Mouse (Mus musculus) CH12.LX (cell line): ENCODE measurements around the gene Lrrc20. TPM values are rescaled to one million over a fixed set of nuclear protein-coding genes. Genes with fewer than 3 reads are reported as not detected.

Experiments used
- DNase-seq: peaks from one replicate; pipeline ENCODE4 v3.0.0-alpha.2; 2013; ENCODE audit errors: extremely low read depth
- H3K27ac ChIP-seq: 2 replicates; pipeline ENCODE4 v1.5.1; 2012; ENCODE audit warnings: low read depth, mild to moderate bottlenecking, control low read depth, moderate library complexity; ENCODE audit not compliant: insufficient read depth
- H3K27me3 ChIP-seq: replicated peaks from 2 replicates; pipeline ENCODE3; 2012; ENCODE audit warnings: inconsistent platforms
- H3K36me3 ChIP-seq, 2 experiments: replicated peaks in 1 of 2; 2 replicates each; pipeline versions ENCODE3 to v1.6.1; 2012; ENCODE audit warnings: inconsistent platforms in 1 of 2, low read length in 1 of 2, mild to moderate bottlenecking in 1 of 2, mixed read lengths in 1 of 2, moderate library complexity in 1 of 2; ENCODE audit not compliant: control insufficient read depth in 1 of 2, insufficient read depth in 1 of 2
- H3K4me1 ChIP-seq, 2 experiments: 2 replicates each; pipeline ENCODE4 v1.6.1; 2012; ENCODE audit warnings: inconsistent platforms in 1 of 2, moderate library complexity in 1 of 2; ENCODE audit not compliant: insufficient read depth in 2 of 2, control insufficient read depth in 1 of 2
- H3K4me2 ChIP-seq: 2 replicates; pipeline ENCODE4 v1.6.1; 2012; ENCODE audit warnings: low read depth, mild to moderate bottlenecking, control low read depth; ENCODE audit not compliant: poor library complexity, insufficient read depth, severe bottlenecking
- H3K4me3 ChIP-seq, 3 experiments: fragments of 150-350 bp in 1 of 3; sonication (generic) in 1 of 3; replicated peaks in 1 of 3; 2 replicates each; pipeline versions ENCODE3 to v1.5.1; 2011 to 2012; ENCODE audit warnings: low read depth in 2 of 3, low read length in 2 of 3, mild to moderate bottlenecking in 2 of 3, moderate library complexity in 2 of 3, control low read depth in 1 of 3, improper control_type of control experiment in 1 of 3, inconsistent platforms in 1 of 3, mixed read lengths in 1 of 3; ENCODE audit not compliant: poor library complexity in 1 of 3
- H3K79me2 ChIP-seq: replicated peaks from 2 replicates; pipeline ENCODE4 v1.6.1; 2012; ENCODE audit warnings: mild to moderate bottlenecking, moderate library complexity; ENCODE audit not compliant: control insufficient read depth, poor library complexity, insufficient read depth, severe bottlenecking; ENCODE audit errors: extremely low read depth
- H3K9ac ChIP-seq: 2 replicates; pipeline ENCODE4 v1.6.1; 2012; ENCODE audit warnings: low read depth, mild to moderate bottlenecking, control low read depth, moderate library complexity; ENCODE audit not compliant: insufficient read depth
- H3K9me3 ChIP-seq: replicated peaks from 2 replicates; pipeline ENCODE3; 2012; ENCODE audit warnings: low read length, inconsistent platforms, mixed read lengths
- BHLHE40 ChIP-seq: IDR thresholded peaks from 2 replicates; pipeline ENCODE4 v1.6.1; 2011; ENCODE audit warnings: mild to moderate bottlenecking, low read depth, low read length, improper control_type of control experiment
- CHD1 ChIP-seq: IDR thresholded peaks from 2 replicates; pipeline ENCODE4 v1.6.1; 2012; ENCODE audit warnings: low read depth, low read length, improper control_type of control experiment, inconsistent platforms
- CHD2 ChIP-seq: IDR thresholded peaks from 2 replicates; pipeline ENCODE4 v1.6.1; 2011; ENCODE audit warnings: low read length, improper control_type of control experiment
- E2F4 ChIP-seq: IDR thresholded peaks from 2 replicates; pipeline ENCODE4 v1.6.1; 2011; ENCODE audit warnings: low read depth, low read length, improper control_type of control experiment; ENCODE audit not compliant: insufficient replicate concordance
- ELF1 ChIP-seq: IDR thresholded peaks from 2 replicates; pipeline ENCODE4 v1.6.1; 2014; ENCODE audit warnings: low read depth, mild to moderate bottlenecking, inconsistent platforms, low read length, improper control_type of control experiment
- EP300 ChIP-seq: IDR thresholded peaks from 2 replicates; pipeline ENCODE4 v1.6.1; 2011; ENCODE audit warnings: low read length, improper control_type of control experiment
- ETS1 ChIP-seq: conservative IDR thresholded peaks from 2 replicates; pipeline ENCODE4 v1.6.1; 2012; ENCODE audit warnings: low read depth, mild to moderate bottlenecking, inconsistent platforms, low read length, improper control_type of control experiment, moderate library complexity
- GABPA ChIP-seq: IDR thresholded peaks from 2 replicates; pipeline ENCODE4 v1.6.1; 2012; ENCODE audit warnings: low read depth, low read length, improper control_type of control experiment, inconsistent platforms; ENCODE audit not compliant: insufficient replicate concordance
- HCFC1 ChIP-seq: IDR thresholded peaks from 2 replicates; pipeline ENCODE4 v1.6.1; 2012; ENCODE audit warnings: low read depth, mild to moderate bottlenecking, inconsistent platforms, low read length, improper control_type of control experiment
- IRF4 ChIP-seq: IDR thresholded peaks from 2 replicates; pipeline ENCODE4 v1.6.1; 2014; ENCODE audit warnings: low read depth, mild to moderate bottlenecking, inconsistent platforms, low read length, improper control_type of control experiment
- JUN ChIP-seq: IDR thresholded peaks from 2 replicates; pipeline ENCODE4 v1.6.1; 2011; ENCODE audit warnings: low read depth, mild to moderate bottlenecking, low read length, improper control_type of control experiment, moderate library complexity; ENCODE audit not compliant: insufficient read depth
- KAT2A ChIP-seq: IDR thresholded peaks from 2 replicates; pipeline ENCODE4 v1.6.1; 2012; ENCODE audit warnings: low read length, improper control_type of control experiment, inconsistent platforms; ENCODE audit not compliant: insufficient replicate concordance
- MAFK ChIP-seq: IDR thresholded peaks from 2 replicates; pipeline ENCODE4 v1.6.1; 2011; ENCODE audit warnings: low read length, improper control_type of control experiment; ENCODE audit not compliant: insufficient replicate concordance
- MEF2A ChIP-seq: IDR thresholded peaks from 2 replicates; pipeline ENCODE4 v1.6.1; 2014; ENCODE audit warnings: low read depth, mild to moderate bottlenecking, inconsistent platforms, low read length, improper control_type of control experiment, borderline replicate concordance
- MXI1 ChIP-seq: IDR thresholded peaks from 2 replicates; pipeline ENCODE4 v1.6.1; 2011; ENCODE audit warnings: mild to moderate bottlenecking, low read depth, low read length, improper control_type of control experiment
- NELFE ChIP-seq: IDR thresholded peaks from 2 replicates; pipeline ENCODE4 v1.6.1; 2011; ENCODE audit warnings: low read depth, low read length, improper control_type of control experiment
- PAX5 ChIP-seq: IDR thresholded peaks from 2 replicates; pipeline ENCODE4 v1.6.1; 2012; ENCODE audit warnings: low read length, inconsistent platforms, mixed read lengths
- RCOR1 ChIP-seq: conservative IDR thresholded peaks from 2 replicates; pipeline ENCODE4 v1.6.1; 2012; ENCODE audit warnings: low read depth, mild to moderate bottlenecking, inconsistent platforms, low read length, improper control_type of control experiment
- SMC3 ChIP-seq: IDR thresholded peaks from 2 replicates; pipeline ENCODE4 v1.6.1; 2011; ENCODE audit warnings: low read depth, low read length, improper control_type of control experiment
- TBP ChIP-seq: conservative IDR thresholded peaks from 2 replicates; pipeline ENCODE4 v1.6.1; 2011; ENCODE audit warnings: low read depth, low read length, improper control_type of control experiment
- UBTF ChIP-seq: IDR thresholded peaks from 2 replicates; pipeline ENCODE4 v1.6.1; 2012; ENCODE audit warnings: low read depth, mild to moderate bottlenecking, inconsistent platforms, low read length, improper control_type of control experiment, moderate library complexity
- ZC3H11A ChIP-seq: IDR thresholded peaks from 2 replicates; pipeline ENCODE4 v1.6.1; 2012; ENCODE audit warnings: low read depth, mild to moderate bottlenecking, inconsistent platforms, low read length, improper control_type of control experiment
- ZMIZ1 ChIP-seq: IDR thresholded peaks from 2 replicates; pipeline ENCODE4 v1.6.1; 2012; ENCODE audit warnings: low read depth, mild to moderate bottlenecking, inconsistent platforms, low read length, improper control_type of control experiment
- ZNF384 ChIP-seq: IDR thresholded peaks from 2 replicates; pipeline ENCODE4 v1.6.1; 2012; ENCODE audit warnings: low read depth, low read length, improper control_type of control experiment, inconsistent platforms
- dilution Hi-C: fragments of 300-500 bp; cut with MboI; formaldehyde crosslinking; loops from 2 replicates; pipeline ENCODE4 v1.14.3; 2020; ENCODE audit warnings: low sequenced_read_pairs; ENCODE audit not compliant: extremely low pct_unique_long_range_greater_than_20kb, extremely low pct_ligation_motif_present
- in situ Hi-C: fragments of 300-500 bp; cut with MboI; formaldehyde crosslinking; loops from 3 replicates; pipeline ENCODE4 v1.14.3; 2019; ENCODE audit warnings: low sequenced_read_pairs, low pct_ligation_motif_present, low pct_unique_long_range_greater_than_20kb, mixed read lengths
- polyA plus RNA-seq: library from polyadenylated mRNA; unstranded; fragments of >175 nt; gene quantifications from 2 replicates; pipeline ENCODE4 v1.2.1, GENCODE M21; 2012; ENCODE audit warnings: low read depth; ENCODE audit not compliant: insufficient read length
- total RNA-seq, 2 experiments: library from RNA; depleted of rRNA; stranded (reverse); fragments of 300-350 nt in 1 of 2; fragments of >200 nt in 1 of 2; gene quantifications; 2 replicates each; pipeline ENCODE4 v1.2.3; 2012 to 2014

Lrrc20 gene
- total and polyA plus RNA-seq, 3 experiments, result 8.0 to 13.7 (median 9.9) TPM

DNA sequence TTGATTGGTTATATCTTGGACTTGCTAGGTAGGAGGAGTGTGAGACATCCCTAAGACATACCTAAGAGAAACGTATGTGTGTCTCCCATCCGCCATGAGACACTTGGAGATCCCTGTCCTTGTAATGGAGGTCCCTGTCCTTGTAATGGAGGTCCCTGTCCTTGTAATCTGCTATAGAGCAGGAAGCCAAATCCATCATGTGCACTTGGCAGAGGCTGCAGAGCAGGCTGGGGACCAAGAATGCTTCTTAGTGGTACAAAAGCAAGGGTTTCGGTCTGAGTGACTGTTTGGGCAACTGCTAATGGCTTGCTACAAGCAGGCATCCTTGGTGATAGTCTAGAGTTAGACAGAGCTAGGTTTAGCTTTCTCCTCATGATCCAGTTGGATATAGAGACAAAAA is 55.3 kb downstream of the Lrrc20 start:
- in situ Hi-C loops (no loop called here), dilution Hi-C loops (no loop called here)
- TF ChIP-seq NELFE (no peak), SMC3 (no peak), E2F4 (no peak), PAX5 (no peak), IRF4 (no peak), TBP (no peak), CHD1 (no peak), UBTF (no peak), HCFC1 (no peak), EP300 (no peak), MEF2A (no peak), CHD2 (no peak), JUN (no peak), ZNF384 (no peak), ELF1 (no peak)
- H3K27me3 ChIP-seq, result no peaks in the 10 kb centered on the region
- no peak overlapping the region for H3K9ac ChIP-seq
- no peaks in the 10 kb centered on the region for H3K79me2 ChIP-seq
- no peak overlapping the region for H3K4me2 ChIP-seq
- H3K36me3 ChIP-seq, result peaks cover 6 to 82% of the 10 kb centered on the region in 2 experiments
- no peaks in the 10 kb centered on the region for H3K9me3 ChIP-seq
- DNase-seq, result no peak
- peaks cover 0 to 9% of the 10 kb centered on the region in 2 experiments; a peak in 2 of 4 replicates for H3K4me1 ChIP-seq
- no peak overlapping the region for H3K27ac ChIP-seq
- H3K4me3 ChIP-seq, result no peak overlapping the region

GRCm38 (mm10) chr10:61533285-61533684 is 57.7 kb downstream of the Lrrc20 start:
- dilution Hi-C loops (no loop called here), in situ Hi-C loops (no loop called here)
- no peak overlapping the region for H3K27ac ChIP-seq
- H3K4me3 ChIP-seq, result no peak overlapping the region
- peaks cover 0 to 75% of the 10 kb centered on the region in 2 experiments for H3K36me3 ChIP-seq
- peaks cover 0 to 19% of the 10 kb centered on the region in 2 experiments; a peak in 3 of 4 replicates for H3K4me1 ChIP-seq
- no peaks in the 10 kb centered on the region for H3K27me3 ChIP-seq
- no peaks in the 10 kb centered on the region for H3K9me3 ChIP-seq
- no peak for DNase-seq
- no peaks in the 10 kb centered on the region for H3K79me2 ChIP-seq
- TF ChIP-seq ETS1 (no peak), UBTF (no peak), MAFK (no peak), KAT2A (no peak), GABPA (no peak), ZNF384 (no peak), MXI1 (no peak), ZMIZ1 (no peak), RCOR1 (no peak), CHD1 (no peak), MEF2A (no peak), SMC3 (no peak), JUN (no peak), HCFC1 (no peak), PAX5 (no peak), ZC3H11A (no peak), TBP (no peak), BHLHE40 (no peak), ELF1 (no peak), CHD2 (no peak)
- H3K9ac ChIP-seq, result no peak overlapping the region
- H3K4me2 ChIP-seq, result no peak overlapping the region
